Mouse (Mus musculus) erythroblast, adult 5-6 weeks (primary cell): ENCODE measurements around the gene Rabep2. TPM values are rescaled to one million over a fixed set of nuclear protein-coding genes. Genes with fewer than 3 reads are reported as not detected.

Source experiments
- ATAC-seq: replicated peaks from 2 replicates; pipeline ENCODE4 v1.8.0; 2016; ENCODE audit warnings: moderate number of reproducible peaks, mild to moderate bottlenecking, moderate TSS enrichment, inconsistent platforms; ENCODE audit not compliant: poor library complexity, low FRiP score, severe bottlenecking
- total RNA-seq, 2 experiments: library from RNA; stranded (forward) in 1 of 2; stranded (reverse) in 1 of 2; fragments of 150-400 nt in 1 of 2; fragments of 200-764, 138-1000 nt in 1 of 2; gene quantifications; 2 replicates each; pipeline versions ENCODE4 v1.2.3 to v1.2.4; 2015 to 2017; ENCODE audit warnings: low replicate concordance in 2 of 2

The Rabep2 gene
- total RNA-seq, 2 experiments from 2014 or later = 2.0 to 2.9 TPM

- ATAC-seq = 0 out of 2 replicates have a peak, but pooled peaks have one; percentile 56
Measured at GRCm38 (mm10) chr7:126481699-126482098, 53.1 kb downstream of the Rabep2 start.

- ATAC-seq = peak; percentile 71
Measured at GRCm38 (mm10) chr7:126482392-126482871, 53.9 kb downstream of the Rabep2 start.

GRCm38 (mm10) chr7:126487052-126487483 lies 58.5 kb downstream of the Rabep2 start, which contains the start of gene Tufm:
TSS of gene Tufm (plus strand) at chr7:126487361.
- ATAC-seq = peak; percentile 72

GRCm38 (mm10) chr7:126487617-126488385 lies 59.2 kb downstream of the Rabep2 start:
- ATAC-seq = peak; percentile 18; the same call in 1 of the 2 replicates

DNA sequence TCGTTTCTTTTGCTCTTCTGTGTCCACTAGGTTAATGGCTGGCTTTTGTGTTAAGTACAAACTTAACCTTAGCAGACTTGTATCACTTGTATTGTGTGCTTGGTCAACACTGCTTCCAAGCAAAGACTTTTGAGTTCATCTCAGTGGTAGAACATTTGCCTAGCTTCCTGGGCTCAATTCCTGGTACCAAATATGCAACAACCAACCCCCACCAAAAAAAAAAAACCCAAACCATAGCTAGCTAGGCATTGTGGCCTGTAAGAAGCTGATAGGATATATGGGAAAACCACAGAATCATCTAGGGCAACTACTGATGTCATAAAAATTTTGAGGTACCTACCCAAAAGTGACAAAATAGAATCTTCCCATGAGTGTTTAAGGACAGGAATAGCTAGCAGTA lies 62.4 kb downstream of the Rabep2 start:
- no peak for ATAC-seq

DNA sequence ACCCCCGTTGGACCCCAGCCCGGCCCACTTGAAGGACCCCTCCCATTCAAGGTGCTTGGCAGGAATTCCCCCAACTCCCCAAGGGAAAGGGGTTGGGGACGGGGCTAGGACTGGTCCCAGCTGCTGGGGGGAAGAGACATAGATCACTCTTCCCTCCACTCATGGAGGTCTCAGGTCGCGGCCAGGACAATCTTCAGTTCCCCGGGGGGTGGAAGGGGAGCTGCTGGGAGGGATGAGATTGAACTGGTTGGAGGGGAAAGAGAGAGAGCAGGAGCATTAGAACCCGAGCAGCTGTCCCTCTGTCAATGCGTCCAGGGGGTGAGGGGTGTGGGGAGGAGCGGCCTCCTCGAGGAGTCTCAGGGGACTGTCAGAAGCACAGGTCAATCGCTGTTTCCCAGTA lies 63.4 kb downstream of the Rabep2 start:
- no peak for ATAC-seq

GRCm38 (mm10) chr7:126494120-126494519 lies 65.6 kb downstream of the Rabep2 start:
- no peak for ATAC-seq

GRCm38 (mm10) chr7:126496475-126496874 lies 67.9 kb downstream of the Rabep2 start:
- ATAC-seq = no peak

DNA sequence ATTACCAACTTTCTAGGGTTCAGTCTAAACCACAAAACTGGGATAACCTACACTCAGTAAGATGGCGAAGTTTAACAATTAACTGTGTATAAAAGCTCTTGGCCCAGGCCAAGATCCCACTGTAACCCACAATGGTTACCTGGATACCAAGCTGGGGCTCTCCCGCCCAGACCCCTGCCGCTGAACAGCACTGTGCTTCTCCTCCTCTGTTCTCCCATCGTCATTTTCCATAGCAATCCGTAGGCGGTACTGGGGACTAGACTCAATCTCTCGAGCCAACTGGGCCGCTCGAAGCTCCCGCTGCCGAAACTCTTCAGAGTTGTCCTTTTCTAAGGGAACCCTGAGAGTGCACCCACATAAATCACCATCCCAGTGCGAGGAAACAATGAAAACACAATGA lies 69.4 kb downstream of the Rabep2 start:
- no peak for ATAC-seq

Other genes starting within 250 kb of the Rabep2 start
- gene Xpo6, start 228.3 kb upstream of the Rabep2 start, total RNA-seq (2015; ENCODE audit: low replicate concordance) = 44.0 and 65.6 TPM in 2 replicates
- gene Xpo6, start 228.3 kb upstream of the Rabep2 start, total RNA-seq (2017; ENCODE audit: low replicate concordance) = 12.7 and 28.3 TPM in 2 replicates
- 0.77 and 1.0 TPM in 2 replicates for gene Sbk1, start 156.1 kb upstream of the Rabep2 start, total RNA-seq (2015; ENCODE audit: low replicate concordance)
- gene Sbk1, start 156.1 kb upstream of the Rabep2 start, total RNA-seq (2017; ENCODE audit: low replicate concordance) = 0.56 and 0.77 TPM in 2 replicates
- gene Lat, start 59.2 kb upstream of the Rabep2 start, total RNA-seq (2015; ENCODE audit: low replicate concordance) = 1.9 and 2.3 TPM in 2 replicates
- gene Lat, start 59.2 kb upstream of the Rabep2 start, total RNA-seq (2017; ENCODE audit: low replicate concordance) = 0.94 and 11.8 TPM in 2 replicates
- 1.5 and 7.5 TPM in 2 replicates for gene Spns1, start 51.3 kb upstream of the Rabep2 start, total RNA-seq (2015; ENCODE audit: low replicate concordance)
- 1.7 and 2.5 TPM in 2 replicates for gene Spns1, start 51.3 kb upstream of the Rabep2 start, total RNA-seq (2017; ENCODE audit: low replicate concordance)
- gene Nfatc2ip, start 32.0 kb upstream of the Rabep2 start, total RNA-seq (2015; ENCODE audit: low replicate concordance) = 5.6 and 6.3 TPM in 2 replicates
- 9.8 and 17.8 TPM in 2 replicates for gene Nfatc2ip, start 32.0 kb upstream of the Rabep2 start, total RNA-seq (2017; ENCODE audit: low replicate concordance)
- gene Cd19, start 13.9 kb upstream of the Rabep2 start, total RNA-seq (2015; ENCODE audit: low replicate concordance) = not detected in 2 replicates
- 0.28 TPM in 1 of 2 replicates, not detected in the other for gene Cd19, start 13.9 kb upstream of the Rabep2 start, total RNA-seq (2017; ENCODE audit: low replicate concordance)
- not detected in 2 replicates for gene Atp2a1, start 34.3 kb downstream of the Rabep2 start, total RNA-seq (2015; ENCODE audit: low replicate concordance)
- gene Atp2a1, start 34.3 kb downstream of the Rabep2 start, total RNA-seq (2017; ENCODE audit: low replicate concordance) = not detected in 2 replicates
- gene Sh2b1, start 46.7 kb downstream of the Rabep2 start, total RNA-seq (2015; ENCODE audit: low replicate concordance) = 4.0 and 7.7 TPM in 2 replicates
- gene Sh2b1, start 46.7 kb downstream of the Rabep2 start, total RNA-seq (2017; ENCODE audit: low replicate concordance) = 6.6 and 19.6 TPM in 2 replicates
- 11.3 and 12.5 TPM in 2 replicates for gene Tufm, start 58.6 kb downstream of the Rabep2 start, total RNA-seq (2015; ENCODE audit: low replicate concordance)
- gene Tufm, start 58.6 kb downstream of the Rabep2 start, total RNA-seq (2017; ENCODE audit: low replicate concordance) = 7.3 and 8.2 TPM in 2 replicates
- gene Atxn2l, start 74.7 kb downstream of the Rabep2 start, total RNA-seq (2015; ENCODE audit: low replicate concordance) = 35.2 and 47.2 TPM in 2 replicates
- 28.8 and 35.0 TPM in 2 replicates for gene Atxn2l, start 74.7 kb downstream of the Rabep2 start, total RNA-seq (2017; ENCODE audit: low replicate concordance)
- gene Eif3c, start 137.7 kb downstream of the Rabep2 start, total RNA-seq (2015; ENCODE audit: low replicate concordance) = 44.2 and 57.9 TPM in 2 replicates
- gene Eif3c, start 137.7 kb downstream of the Rabep2 start, total RNA-seq (2017; ENCODE audit: low replicate concordance) = 79.4 and 87.0 TPM in 2 replicates
- 4.8 and 9.8 TPM in 2 replicates for gene Apobr, start 156.2 kb downstream of the Rabep2 start, total RNA-seq (2015; ENCODE audit: low replicate concordance)
- 9.3 and 9.5 TPM in 2 replicates for gene Apobr, start 156.2 kb downstream of the Rabep2 start, total RNA-seq (2017; ENCODE audit: low replicate concordance)
- gene Cln3, start 157.1 kb downstream of the Rabep2 start, total RNA-seq (2015; ENCODE audit: low replicate concordance) = 4.4 and 30.9 TPM in 2 replicates
- 9.1 and 9.9 TPM in 2 replicates for gene Cln3, start 157.1 kb downstream of the Rabep2 start, total RNA-seq (2017; ENCODE audit: low replicate concordance)
- not detected in 2 replicates for gene Il27, start 166.2 kb downstream of the Rabep2 start, total RNA-seq (2015; ENCODE audit: low replicate concordance)
- gene Il27, start 166.2 kb downstream of the Rabep2 start, total RNA-seq (2017; ENCODE audit: low replicate concordance) = not detected in 2 replicates
- 10.4 and 11.9 TPM in 2 replicates for gene Nupr1, start 202.1 kb downstream of the Rabep2 start, total RNA-seq (2015; ENCODE audit: low replicate concordance)
- 5.9 and 9.0 TPM in 2 replicates for gene Nupr1, start 202.1 kb downstream of the Rabep2 start, total RNA-seq (2017; ENCODE audit: low replicate concordance)
- 33.6 and 37.9 TPM in 2 replicates for gene Sgf29, start 220.6 kb downstream of the Rabep2 start, total RNA-seq (2015; ENCODE audit: low replicate concordance)
- 6.8 and 17.6 TPM in 2 replicates for gene Sgf29, start 220.6 kb downstream of the Rabep2 start, total RNA-seq (2017; ENCODE audit: low replicate concordance)
- not detected in 2 replicates for gene Sult1a1, start 247.7 kb downstream of the Rabep2 start, total RNA-seq (2015; ENCODE audit: low replicate concordance)
- 3.6 and 6.0 TPM in 2 replicates for gene Sult1a1, start 247.7 kb downstream of the Rabep2 start, total RNA-seq (2017; ENCODE audit: low replicate concordance)